Mouse (Mus musculus): ENCODE measurements around the gene Il1a. TPM values are rescaled to one million over a fixed set of nuclear protein-coding genes. Genes with fewer than 3 reads are reported as not detected.

Il1a gene
- polyA plus RNA-seq, 1 experiment from 2014 or later, result not detected

GRCm38 (mm10) chr2:129263073-129263472 is 46.7 kb downstream of the Il1a start:
- Histone ChIP-seq H3K36me3 (peaks cover 16% of the 10 kb centered on the region), H3K4me2 (replicated peaks) (no peak overlapping the region), H3K4me3 (replicated peaks) (no peak overlapping the region), H3K27me3 (no peaks in the 10 kb centered on the region), H3K27ac (replicated peaks) (peak overlapping the region; percentile 55), H3K4me1 (no peaks in the 10 kb centered on the region), H3K9me3 (replicated peaks) (no peaks in the 10 kb centered on the region), H3K9ac (no peak overlapping the region)
- 46% methylated on average over 5 of the region's 5 CpGs for WGBS
- no peak for ATAC-seq (ENCODE audit: insufficient number of reproducible peaks, low FRiP score, low TSS enrichment, low read depth)

DNA sequence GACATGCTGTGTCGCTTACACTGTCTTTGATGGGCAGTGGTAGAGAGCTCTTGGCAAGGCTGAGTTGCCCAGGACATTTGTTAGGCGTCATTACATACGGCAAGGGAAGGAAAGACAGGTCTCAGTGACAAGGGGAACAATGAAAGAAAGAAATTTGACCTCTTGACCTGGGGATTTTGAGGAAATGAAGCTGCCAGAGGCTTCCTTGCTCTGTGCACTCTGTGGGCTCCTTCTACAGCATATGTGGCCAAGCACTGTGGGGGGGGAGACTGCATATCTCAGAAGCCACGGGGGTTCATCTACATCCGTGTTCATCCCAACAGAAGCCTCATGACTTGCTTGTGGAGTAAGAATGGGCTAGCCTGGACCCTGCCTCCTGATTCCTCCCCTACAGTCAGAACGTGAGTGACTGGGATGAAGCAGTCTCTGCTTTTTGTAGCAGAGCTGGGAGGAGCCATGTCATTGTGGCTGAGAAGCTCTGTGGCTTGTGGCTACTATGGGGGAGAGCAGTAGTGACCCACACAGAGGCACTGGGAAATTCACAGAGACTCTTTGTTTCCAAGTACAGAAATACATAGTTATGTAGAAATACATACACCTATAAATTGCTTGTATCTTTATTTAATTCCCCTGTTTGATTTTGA is 48.5 kb downstream of the Il1a start:
- WGBS, result 46% methylated on average over 6 of the region's 6 CpGs
- H3K4me1 ChIP-seq, result no peaks in the 10 kb centered on the region
- ATAC-seq (ENCODE audit: insufficient number of reproducible peaks, low FRiP score, low TSS enrichment, low read depth), result no peak

DNA sequence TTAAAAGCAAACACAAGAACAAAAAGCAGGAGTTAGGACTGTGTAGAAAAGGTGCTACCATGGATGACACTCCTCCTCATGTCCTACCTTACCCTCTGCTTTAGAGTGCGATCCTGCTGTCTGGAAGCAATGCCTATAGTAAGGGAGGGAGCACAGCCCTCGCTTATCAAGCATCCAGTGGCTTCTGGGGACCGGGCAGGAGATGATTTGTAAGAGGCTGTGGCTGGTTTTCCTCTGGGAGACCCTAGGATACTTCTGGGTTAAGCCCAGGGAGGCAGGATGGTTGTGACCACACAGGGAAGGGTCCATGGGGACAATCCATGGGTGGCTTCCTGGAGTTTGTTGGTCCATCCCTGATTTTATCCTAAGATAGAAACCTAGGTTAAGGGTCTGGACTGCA is 49.1 kb downstream of the Il1a start:
- H3K27me3 ChIP-seq, result no peaks in the 10 kb centered on the region
- no peak overlapping the region for H3K4me2 ChIP-seq (replicated peaks)
- H3K4me1 ChIP-seq, result no peaks in the 10 kb centered on the region
- no peaks in the 10 kb centered on the region for H3K36me3 ChIP-seq
- H3K4me3 ChIP-seq (replicated peaks), result no peak overlapping the region
- no peak for ATAC-seq (ENCODE audit: insufficient number of reproducible peaks, low FRiP score, low TSS enrichment, low read depth)
- WGBS, result 66% methylated on average over 3 of the region's 3 CpGs
- no peak overlapping the region for H3K9ac ChIP-seq
- no peaks in the 10 kb centered on the region for H3K9me3 ChIP-seq (replicated peaks)
- H3K27ac ChIP-seq (replicated peaks), result no peak overlapping the region

More for the DNA sequence above, 48.5 kb downstream of the Il1a start:
- Histone ChIP-seq H3K36me3 (no peaks in the 10 kb centered on the region), H3K9me3 (replicated peaks) (no peaks in the 10 kb centered on the region), H3K4me3 (replicated peaks) (no peak overlapping the region), H3K27me3 (no peaks in the 10 kb centered on the region), H3K4me2 (replicated peaks) (no peak overlapping the region), H3K27ac (replicated peaks) (no peak overlapping the region), H3K9ac (no peak overlapping the region)

GRCm38 (mm10) chr2:129258475-129259211 is 51.1 kb downstream of the Il1a start:
- Histone ChIP-seq H3K4me2 (replicated peaks) (no peak overlapping the region), H3K9me3 (replicated peaks) (no peaks in the 10 kb centered on the region), H3K36me3 (no peaks in the 10 kb centered on the region), H3K4me3 (replicated peaks) (no peak overlapping the region), H3K9ac (no peak overlapping the region), H3K27ac (replicated peaks) (no peak overlapping the region), H3K27me3 (no peaks in the 10 kb centered on the region), H3K4me1 (no peaks in the 10 kb centered on the region)
- WGBS, result 40% methylated on average over 7 of the region's 7 CpGs
- ATAC-seq (ENCODE audit: insufficient number of reproducible peaks, low FRiP score, low TSS enrichment, low read depth), result peak; percentile 13; the same call in 1 of the 2 replicates

- no peaks in the 10 kb centered on the region for H3K9me3 ChIP-seq (replicated peaks)
- no peak overlapping the region for H3K4me2 ChIP-seq (replicated peaks)
- no peak overlapping the region for H3K27ac ChIP-seq (replicated peaks)
- H3K27me3 ChIP-seq, result no peaks in the 10 kb centered on the region
- H3K36me3 ChIP-seq, result no peaks in the 10 kb centered on the region
- H3K4me1 ChIP-seq, result no peaks in the 10 kb centered on the region
- ATAC-seq (ENCODE audit: insufficient number of reproducible peaks, low FRiP score, low TSS enrichment, low read depth), result no peak
- H3K4me3 ChIP-seq (replicated peaks), result no peak overlapping the region
- WGBS, result 89% methylated on average over 3 of the region's 3 CpGs
- H3K9ac ChIP-seq, result no peak overlapping the region
Measured at GRCm38 (mm10) chr2:129258056-129258455, 51.7 kb downstream of the Il1a start.

DNA sequence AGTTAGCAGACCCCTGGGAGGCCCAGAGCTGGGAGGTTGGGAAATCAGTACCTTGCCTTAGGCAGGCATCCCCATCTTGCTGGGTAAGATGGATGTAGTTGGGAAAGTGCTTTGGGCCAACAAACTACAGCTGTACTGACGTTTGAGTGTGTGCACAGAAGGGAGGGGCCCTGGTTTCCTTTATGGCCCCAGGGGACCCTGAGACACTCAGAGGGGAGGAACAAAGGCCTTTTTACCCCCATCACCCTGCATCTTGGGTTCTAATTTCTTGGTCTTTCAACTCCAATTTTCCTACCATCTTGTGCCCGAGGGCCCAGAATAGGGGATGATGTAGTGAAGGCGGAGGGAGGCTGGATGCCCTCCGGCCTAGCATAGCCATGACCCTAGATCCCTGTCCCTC is 53.8 kb downstream of the Il1a start:
- Histone ChIP-seq H3K4me3 (replicated peaks) (no peak overlapping the region), H3K9me3 (replicated peaks) (no peaks in the 10 kb centered on the region), H3K27me3 (no peaks in the 10 kb centered on the region), H3K36me3 (no peaks in the 10 kb centered on the region), H3K4me2 (replicated peaks) (no peak overlapping the region), H3K27ac (replicated peaks) (no peak overlapping the region), H3K4me1 (no peaks in the 10 kb centered on the region), H3K9ac (no peak overlapping the region)
- WGBS, result 54% methylated on average over 4 of the region's 4 CpGs
- no peak for ATAC-seq (ENCODE audit: insufficient number of reproducible peaks, low FRiP score, low TSS enrichment, low read depth)

GRCm38 (mm10) chr2:129254076-129254475 is 55.7 kb downstream of the Il1a start:
- no peaks in the 10 kb centered on the region for H3K9me3 ChIP-seq (replicated peaks)
- H3K4me1 ChIP-seq, result no peaks in the 10 kb centered on the region
- H3K4me2 ChIP-seq (replicated peaks), result no peak overlapping the region
- no peak for ATAC-seq (ENCODE audit: insufficient number of reproducible peaks, low FRiP score, low TSS enrichment, low read depth)
- no peak overlapping the region for H3K27ac ChIP-seq (replicated peaks)
- no peak overlapping the region for H3K9ac ChIP-seq
- 70% methylated on average over 2 of the region's 2 CpGs for WGBS
- H3K4me3 ChIP-seq (replicated peaks), result no peak overlapping the region
- no peaks in the 10 kb centered on the region for H3K27me3 ChIP-seq
- no peaks in the 10 kb centered on the region for H3K36me3 ChIP-seq

- H3K27me3 ChIP-seq, result no peaks in the 10 kb centered on the region
- WGBS, result 47% methylated on average over 2 of the region's 2 CpGs
- H3K9me3 ChIP-seq (replicated peaks), result no peaks in the 10 kb centered on the region
- H3K4me2 ChIP-seq (replicated peaks), result no peak overlapping the region
- H3K27ac ChIP-seq (replicated peaks), result no peak overlapping the region
- ATAC-seq (ENCODE audit: insufficient number of reproducible peaks, low FRiP score, low TSS enrichment, low read depth), result no peak
- H3K9ac ChIP-seq, result no peak overlapping the region
- no peak overlapping the region for H3K4me3 ChIP-seq (replicated peaks)
- no peaks in the 10 kb centered on the region for H3K4me1 ChIP-seq
- no peaks in the 10 kb centered on the region for H3K36me3 ChIP-seq
Measured at GRCm38 (mm10) chr2:129253631-129253970, 56.2 kb downstream of the Il1a start.

- no peaks in the 10 kb centered on the region for H3K4me1 ChIP-seq
- no peaks in the 10 kb centered on the region for H3K27me3 ChIP-seq
- no peaks in the 10 kb centered on the region for H3K36me3 ChIP-seq
- no peak overlapping the region for H3K27ac ChIP-seq (replicated peaks)
- no peak overlapping the region for H3K9ac ChIP-seq
- ATAC-seq (ENCODE audit: insufficient number of reproducible peaks, low FRiP score, low TSS enrichment, low read depth), result no peak
- no peaks in the 10 kb centered on the region for H3K9me3 ChIP-seq (replicated peaks)
- 90% methylated on average over 19 of the region's 19 CpGs for WGBS
- H3K4me3 ChIP-seq (replicated peaks), result no peak overlapping the region
- no peak overlapping the region for H3K4me2 ChIP-seq (replicated peaks)
Measured at GRCm38 (mm10) chr2:129252836-129253630, 56.7 kb downstream of the Il1a start.

Data from embryonic facial prominence, embryonic 15.5 days (tissue).